Mouse (Mus musculus): ENCODE measurements around the gene Olfr1246.

DNA sequence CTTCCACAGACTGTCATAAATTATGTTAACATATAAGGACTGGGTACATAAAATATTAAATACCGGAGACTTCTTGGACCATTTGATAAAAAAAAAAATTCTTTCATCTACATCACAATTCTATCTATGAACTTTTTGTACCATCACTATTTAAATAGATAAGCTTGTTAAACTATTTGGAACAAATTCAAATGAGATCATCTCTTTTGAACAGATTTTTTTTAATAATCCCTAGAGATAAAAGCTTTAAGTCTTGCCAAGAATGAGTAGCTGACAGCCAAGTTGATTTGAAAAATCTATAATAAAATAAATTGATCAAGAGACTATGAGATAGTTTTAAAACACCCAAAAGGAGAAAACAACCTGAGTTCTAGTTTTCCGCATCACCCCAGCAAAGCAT, 41.9 kb upstream of the Olfr1246 start, which contains the start of gene Olfr1249:
- TF ChIP-seq CTCF (IDR thresholded peaks at IDR 0.05; ENCODE audit: low read depth) (no peak), EP300 (IDR thresholded peaks at IDR 0.05; ENCODE audit: low read depth) (no peak)
